Mouse (Mus musculus): ENCODE results near the gene Gpr173. TPM values are rescaled to one million over a fixed set of nuclear protein-coding genes. Genes with fewer than 3 reads are reported as not detected.

The Gpr173 gene
- polyA plus RNA-seq, 1 experiment, result not detected

- no peak overlapping the region for H3K4me3 ChIP-seq (replicated peaks)
- H3K27me3 ChIP-seq (replicated peaks), result no peaks in the 10 kb centered on the region
- H3K9me3 ChIP-seq, result no peaks in the 10 kb centered on the region
- no peaks in the 10 kb centered on the region for H3K36me3 ChIP-seq (replicated peaks; ENCODE audit: low read length)
- peaks cover 13% of the 10 kb centered on the region for H3K4me1 ChIP-seq
- TF ChIP-seq FLI1 (IDR thresholded peaks at IDR 0.05; ENCODE audit: low read length), result no peak
- TF ChIP-seq GATA1 (IDR thresholded peaks at IDR 0.05; ENCODE audit: borderline replicate concordance, low read length), result no peak
Observed at GRCm38 (mm10) chrX:152307371-152307770, 61.1 kb downstream of the Gpr173 start.

GRCm38 (mm10) chrX:152306224-152306623, 62.3 kb downstream of the Gpr173 start:
- peaks cover 13% of the 10 kb centered on the region for H3K4me1 ChIP-seq
- H3K36me3 ChIP-seq (replicated peaks; ENCODE audit: low read length), result no peaks in the 10 kb centered on the region
- H3K9me3 ChIP-seq, result no peaks in the 10 kb centered on the region
- TF ChIP-seq GATA1 (IDR thresholded peaks at IDR 0.05; ENCODE audit: borderline replicate concordance, low read length), result no peak
- no peak for TF ChIP-seq FLI1 (IDR thresholded peaks at IDR 0.05; ENCODE audit: low read length)
- H3K4me3 ChIP-seq (replicated peaks), result no peak overlapping the region
- peaks cover 2% of the 10 kb centered on the region for H3K27me3 ChIP-seq (replicated peaks)

Other genes with a start within 250 kb of the Gpr173 start
- gene Iqsec2, start 224.4 kb downstream of the Gpr173 start, polyA plus RNA-seq (2012; ENCODE audit: insufficient read depth, low replicate concordance), result 7.4 and 8.8 TPM in 2 replicates
- 42.5 and 70.8 TPM in 2 replicates for gene Kdm5c, start 135.7 kb downstream of the Gpr173 start, polyA plus RNA-seq (2012; ENCODE audit: insufficient read depth, low replicate concordance)
- gene Kantr, start 41.2 kb downstream of the Gpr173 start, polyA plus RNA-seq (2012; ENCODE audit: insufficient read depth, low replicate concordance), result 0.23 TPM in 1 of 2 replicates, not detected in the other
- 13.1 and 18.0 TPM in 2 replicates for gene Tspyl2, start 26.3 kb downstream of the Gpr173 start, polyA plus RNA-seq (2012; ENCODE audit: insufficient read depth, low replicate concordance)
- not detected in 2 replicates for gene Cldn34a, start 194.6 kb upstream of the Gpr173 start, polyA plus RNA-seq (2012; ENCODE audit: insufficient read depth, low replicate concordance)

All from megakaryocyte, embryonic 14.5 days (primary cell).